Mouse (Mus musculus) heart, embryonic 14.5 days (tissue): Measurements from ENCODE around the gene Olfr294. TPM values are rescaled to one million over a fixed set of nuclear protein-coding genes. Genes with fewer than 3 reads are reported as not detected.

Experiments used
- ATAC-seq: fragments of 200-750 bp; cut with Nextera tagmentation; 2 replicates; pipeline ENCODE4 v1.8.0; 2017; ENCODE audit warnings: low read depth, moderate TSS enrichment; ENCODE audit not compliant: insufficient number of reproducible peaks, insufficient read depth, low FRiP score
- H3K27ac ChIP-seq, 2 experiments: fragments of 200-500 bp in 1 of 2; fragments of 300-500 bp in 1 of 2; sonication (generic) in 1 of 2; replicated peaks in 1 of 2; 2 replicates each; pipeline ENCODE4 v1.5.1; 2012 to 2014; ENCODE audit warnings: low read depth in 2 of 2, low read length in 2 of 2, control low read depth in 1 of 2, mild to moderate bottlenecking in 1 of 2, mixed read lengths in 1 of 2; ENCODE audit not compliant: control insufficient read depth in 1 of 2, insufficient read depth in 1 of 2
- H3K27me3 ChIP-seq: fragments of 300-500 bp; sonication (generic); 2 replicates; pipeline ENCODE4 v1.6.1; 2014; ENCODE audit warnings: mild to moderate bottlenecking, low read length, control low read depth; ENCODE audit not compliant: control insufficient read depth, insufficient read depth
- H3K36me3 ChIP-seq: fragments of 300-500 bp; sonication (generic); 2 replicates; pipeline ENCODE4 v1.6.1; 2014; ENCODE audit warnings: mild to moderate bottlenecking, control low read depth, low read length, mixed read lengths; ENCODE audit not compliant: control insufficient read depth, insufficient read depth
- H3K4me1 ChIP-seq, 2 experiments: fragments of 200-500 bp in 1 of 2; fragments of 300-500 bp in 1 of 2; sonication (generic) in 1 of 2; 2 replicates each; pipeline ENCODE4 v1.6.1; 2012 to 2014; ENCODE audit warnings: low read length in 2 of 2, control low read depth in 1 of 2, mixed read lengths in 1 of 2; ENCODE audit not compliant: control insufficient read depth in 2 of 2, insufficient read depth in 2 of 2
- H3K4me2 ChIP-seq: fragments of 300-500 bp; sonication (generic); 2 replicates; pipeline ENCODE4 v1.6.1; 2014; ENCODE audit warnings: mild to moderate bottlenecking, low read length
- H3K4me3 ChIP-seq, 2 experiments: fragments of 200-500 bp in 1 of 2; fragments of 300-500 bp in 1 of 2; sonication (generic) in 1 of 2; 2 replicates each; pipeline ENCODE4 v1.5.1; 2012 to 2014; ENCODE audit warnings: low read length in 2 of 2, mild to moderate bottlenecking in 2 of 2, control low read depth in 1 of 2, low read depth in 1 of 2, moderate library complexity in 1 of 2; ENCODE audit not compliant: control insufficient read depth in 1 of 2, insufficient read depth in 1 of 2
- H3K9ac ChIP-seq: fragments of 300-500 bp; sonication (generic); 2 replicates; pipeline ENCODE4 v1.6.1; 2014; ENCODE audit warnings: mild to moderate bottlenecking, low read length
- H3K9me3 ChIP-seq: fragments of 300-500 bp; sonication (generic); 2 replicates; pipeline ENCODE4 v1.6.1; 2016; ENCODE audit warnings: low read length, control low read depth; ENCODE audit not compliant: control insufficient read depth
- WGBS: fragments of 180-500 bp; shearing (Covaris S2); extraction: QIAGEN DNeasy Blood & Tissue Kit; methylation state at CpG from one replicate; pipeline ENCODE4 v1.1.7; 2014; 5-methylcytosine and 5-hydroxymethylcytosine counted together
- polyA plus RNA-seq: library from polyadenylated mRNA; unstranded; fragments of >200 nt; fragmentation: Nextera tagmentation; extraction: Ambion mirVana; gene quantifications from 2 replicates; pipeline ENCODE4 v1.2.1, GENCODE M21; 2014

The Olfr294 gene
- polyA plus RNA-seq = not detected in 2 replicates

- no peak within 1 kb of the TSS for H3K9ac ChIP-seq
- H3K4me2 ChIP-seq = no peak within 1 kb of the TSS
- WGBS = 48% methylated on average over 2 of the region's 2 CpGs
- no peaks in the 10 kb centered on the region for H3K36me3 ChIP-seq
- H3K27me3 ChIP-seq = no peaks in the 10 kb centered on the region
- no peaks in the 10 kb centered on the region for H3K4me1 ChIP-seq
- H3K4me3 ChIP-seq = no peak within 1 kb of the TSS
- no peak within 1 kb of the TSS for H3K27ac ChIP-seq
- ATAC-seq = no peak
- H3K9me3 ChIP-seq = no peaks in the 10 kb centered on the region
Measured at GRCm38 (mm10) chr7:86616543-86616942, at the start of gene Olfr294. Olfr294 (minus strand) TSS chr7:86616643.

GRCm38 (mm10) chr7:86648761-86649160, 32.3 kb upstream of the Olfr294 start, which contains the start of gene Olfr293:
Olfr293 (plus strand) TSS chr7:86649061.
- no peaks in the 10 kb centered on the region for H3K27me3 ChIP-seq
- no peak within 1 kb of the TSS for H3K9ac ChIP-seq
- no peak within 1 kb of the TSS for H3K27ac ChIP-seq
- no peak within 1 kb of the TSS for H3K4me2 ChIP-seq
- H3K9me3 ChIP-seq = no peaks in the 10 kb centered on the region
- no peaks in the 10 kb centered on the region for H3K4me1 ChIP-seq
- no peaks in the 10 kb centered on the region for H3K36me3 ChIP-seq
- H3K4me3 ChIP-seq = no peak within 1 kb of the TSS
- no peak for ATAC-seq
- WGBS = 92% methylated on average over 4 of the region's 4 CpGs

GRCm38 (mm10) chr7:86583562-86583961, 32.9 kb downstream of the Olfr294 start, which contains the start of gene Olfr295:
Olfr295 (plus strand) TSS chr7:86583862.
- Histone ChIP-seq H3K9me3 (no peaks in the 10 kb centered on the region), H3K27ac (no peak within 1 kb of the TSS), H3K36me3 (no peaks in the 10 kb centered on the region), H3K4me2 (no peak within 1 kb of the TSS), H3K27me3 (no peaks in the 10 kb centered on the region), H3K9ac (no peak within 1 kb of the TSS), H3K4me3 (no peak within 1 kb of the TSS), H3K4me1 (no peaks in the 10 kb centered on the region)
- WGBS = 69% methylated on average over 2 of the region's 2 CpGs
- ATAC-seq = no peak

Other genes starting within 250 kb of the Olfr294 start
- not detected in 2 replicates for gene Olfr305, start 249.7 kb downstream of the Olfr294 start, polyA plus RNA-seq
- not detected in 2 replicates for gene Olfr304, start 230.0 kb downstream of the Olfr294 start, polyA plus RNA-seq
- gene Olfr303, start 218.9 kb downstream of the Olfr294 start, polyA plus RNA-seq = not detected in 2 replicates
- gene Olfr301, start 212.8 kb downstream of the Olfr294 start, polyA plus RNA-seq = not detected in 2 replicates
- gene Olfr299, start 156.7 kb downstream of the Olfr294 start, polyA plus RNA-seq = not detected in 2 replicates
- gene Olfr298, start 124.2 kb downstream of the Olfr294 start, polyA plus RNA-seq = not detected in 2 replicates
- not detected in 2 replicates for gene Olfr297, start 96.7 kb downstream of the Olfr294 start, polyA plus RNA-seq
- not detected in 2 replicates for gene Olfr295, start 32.8 kb downstream of the Olfr294 start, polyA plus RNA-seq
- gene Olfr293, start 32.4 kb upstream of the Olfr294 start, polyA plus RNA-seq = not detected in 2 replicates
- gene Olfr292, start 71.7 kb upstream of the Olfr294 start, polyA plus RNA-seq = not detected in 2 replicates
- gene Folh1, start 159.3 kb upstream of the Olfr294 start, polyA plus RNA-seq = 0.15 TPM in 1 of 2 replicates, not detected in the other
- gene Vmn2r77, start 178.4 kb upstream of the Olfr294 start, polyA plus RNA-seq = not detected in 2 replicates